Mouse (Mus musculus) left cerebral cortex, postnatal 4 days (tissue): ENCODE results near the gene Isg20. TPM values are rescaled to one million over a fixed set of nuclear protein-coding genes. Genes with fewer than 3 reads are reported as not detected.

Source experiments
- DNase-seq: peaks from one replicate; pipeline ENCODE4 v3.0.0-alpha.2; 2022
- intact Hi-C: fragments of 180-260 bp; cut with DNase I; formaldehyde crosslinking; loops from one replicate; pipeline ENCODE4 v1.15.1; 2025
- microRNA-seq: library from miRNA; unstranded; fragments of <30 nt; microRNA quantifications from one replicate; pipeline ENCODE4 v1.2.0, GENCODE M21; 2022
- total RNA-seq, 2 experiments: library from RNA; stranded (reverse); gene quantifications; 2 replicates each; pipeline ENCODE4 v1.2.3; 2021

Isg20 gene
- total RNA-seq, 2 experiments from 2014 or later = 0.74 TPM; not detected in 1

DNA sequence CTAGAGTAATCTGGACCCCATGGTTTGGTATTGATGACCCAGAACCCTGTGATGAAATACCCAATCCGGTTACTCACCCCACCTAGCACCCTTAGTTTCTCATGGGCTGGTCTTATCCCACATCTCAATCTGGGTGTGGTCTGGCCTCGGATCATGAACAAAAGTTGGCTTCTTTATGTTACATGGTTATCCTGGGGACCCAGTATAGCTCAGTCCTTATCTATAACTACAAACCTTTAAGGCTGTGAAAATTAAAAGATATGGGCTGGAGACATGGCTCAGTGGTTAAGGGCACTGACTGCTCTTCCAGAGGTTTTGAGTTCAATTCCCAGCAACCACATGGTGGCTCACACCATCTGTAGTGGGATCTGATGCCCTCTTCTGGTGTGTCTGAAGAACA, 29.3 kb downstream of the Isg20 start:
- intact Hi-C loops = no loop called here

DNA sequence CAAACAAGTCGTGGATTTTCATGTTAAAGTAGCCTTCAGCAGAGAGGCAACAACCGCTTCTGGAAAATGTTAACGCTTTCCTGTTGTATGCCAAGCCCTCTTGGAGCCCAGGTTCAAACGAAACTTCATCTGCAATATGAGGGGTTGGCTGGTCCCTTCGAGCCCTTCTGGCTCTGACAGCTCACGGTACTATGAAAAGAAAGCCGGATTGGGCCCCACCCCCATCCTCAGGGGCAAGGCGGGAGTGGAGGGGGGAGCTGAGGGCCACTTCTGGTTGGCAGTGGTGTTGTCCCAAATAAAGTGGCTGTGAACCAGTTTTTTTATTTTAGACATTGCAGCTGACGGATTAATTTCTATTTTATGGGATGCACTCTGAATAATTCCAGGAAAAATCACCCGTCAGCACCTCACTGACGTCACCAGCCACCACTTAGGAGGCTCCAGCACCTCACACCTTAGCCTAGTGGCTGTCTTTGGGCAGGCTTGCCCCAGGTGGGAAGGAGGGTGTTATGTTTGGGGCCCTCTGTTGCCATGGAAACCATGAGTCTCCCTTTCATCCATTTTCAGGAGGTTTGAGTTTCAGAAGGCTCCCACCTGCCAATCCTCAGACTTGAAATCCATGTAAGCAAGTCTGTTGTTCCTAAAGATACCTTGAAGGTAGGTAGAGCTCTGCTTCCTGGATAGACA, 40.8 kb downstream of the Isg20 start:
- DNase-seq = no peak
- intact Hi-C loops = no loop called here

More for the DNA sequence above, 29.3 kb downstream of the Isg20 start:
- DNase-seq = no peak

DNA sequence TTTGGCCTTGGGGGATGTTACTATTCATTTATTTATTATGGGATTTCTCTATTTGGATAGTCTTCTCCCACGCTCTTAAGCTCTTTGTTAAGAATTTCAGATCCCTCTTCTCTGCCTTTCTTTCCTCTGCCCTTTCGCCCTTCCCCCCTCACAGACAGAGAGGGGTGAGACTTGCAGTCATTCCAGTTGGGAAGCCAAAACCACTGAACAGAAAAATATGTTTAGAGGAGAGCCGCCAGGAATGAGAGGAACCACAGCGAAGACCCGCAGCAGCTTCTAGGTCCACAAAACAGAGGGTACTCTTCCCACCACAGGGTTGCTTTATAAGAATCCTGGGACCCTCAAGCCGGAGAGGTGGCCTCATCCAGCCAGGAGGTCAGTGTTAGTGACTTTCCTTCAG, 41.4 kb downstream of the Isg20 start:
- no peak for DNase-seq
- intact Hi-C loops = no loop called here

DNA sequence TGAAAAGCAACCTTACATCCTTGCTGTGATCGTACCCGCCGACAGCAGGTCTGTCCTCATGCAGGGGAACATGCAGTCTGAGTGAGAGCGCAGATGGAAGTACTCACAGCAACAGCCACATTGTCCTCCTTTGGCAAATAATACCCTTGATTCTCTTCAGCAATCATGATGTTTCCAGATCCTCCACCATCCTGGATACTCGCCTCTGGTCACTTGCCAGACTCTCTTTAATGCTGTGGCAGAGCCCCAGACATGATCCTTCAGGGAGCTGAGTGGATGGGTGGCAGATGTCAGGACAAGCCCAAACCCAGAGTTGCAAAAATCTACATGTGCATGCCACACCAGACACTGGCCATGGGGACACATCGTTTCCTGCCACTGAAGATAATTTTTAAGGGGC, 41.9 kb downstream of the Isg20 start:
- peak; percentile 72 for DNase-seq
- intact Hi-C loops = no loop called here

DNA sequence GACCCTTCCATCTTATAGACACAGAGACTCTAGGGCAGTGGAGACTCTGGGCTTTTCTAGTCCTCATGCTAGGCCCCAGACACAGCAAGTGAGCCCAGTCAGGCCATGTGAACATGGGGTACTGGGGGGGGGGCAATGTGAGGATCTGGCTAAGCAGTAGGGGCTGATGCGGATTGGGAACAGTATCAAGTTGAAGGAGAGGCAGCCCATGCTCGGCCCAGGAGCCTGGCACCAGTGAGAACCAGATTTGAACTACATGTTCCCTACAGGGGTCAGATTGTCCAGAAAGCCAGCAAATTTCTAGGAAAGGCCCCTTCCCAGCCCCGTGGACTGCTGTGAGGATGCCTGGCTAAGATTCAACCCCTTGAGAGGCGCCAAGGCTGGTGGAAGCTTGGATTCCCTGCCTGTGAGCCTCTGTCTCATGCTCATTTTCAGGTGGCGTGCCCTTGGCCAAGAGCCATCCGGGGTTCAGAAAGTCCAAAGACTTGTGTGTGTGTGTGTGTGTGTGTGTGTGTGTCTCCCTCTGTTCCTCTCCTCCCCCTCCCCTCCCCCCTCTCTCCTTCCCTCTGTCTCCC, 45.4 kb downstream of the Isg20 start:
- peak; percentile 87 for DNase-seq
- intact Hi-C loops = no loop called here

DNA sequence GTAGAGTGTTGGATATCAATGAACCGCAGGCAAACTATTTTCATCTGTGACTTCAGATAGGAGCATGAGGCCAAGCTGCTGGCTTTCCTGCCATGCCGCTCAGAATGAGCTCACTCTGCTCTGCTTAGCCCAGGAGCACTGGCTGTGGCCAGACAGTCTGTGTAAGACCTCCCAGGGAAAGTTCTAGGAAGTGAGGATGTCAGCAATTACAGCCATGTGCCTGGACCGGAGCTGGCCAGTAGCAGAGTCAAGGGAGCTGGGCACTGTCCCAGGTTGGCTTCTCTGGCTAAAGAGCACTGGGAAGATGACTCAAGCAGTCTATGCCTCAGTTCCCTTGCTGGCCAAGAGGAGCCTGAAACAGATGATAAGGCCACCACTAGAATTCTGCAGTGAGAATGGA, 50.7 kb downstream of the Isg20 start:
- DNase-seq = no peak
- intact Hi-C loops = no loop called here

Small RNA genes within 50 kb of the gene (microRNA-seq; reads per million reads assigned to microRNA genes)
- gene Mir7-2 = 325 reads per million, percentile 64 among the genes with 10 or more reads in this experiment

Other genes starting within 250 kb of the Isg20 start
- gene Ntrk3, start 175.4 kb upstream of the Isg20 start, total RNA-seq = 100 to 1,000 TPM; 130 to 143 TPM
- 10 to 100 TPM; 37.5 to 40.2 TPM for gene Mrps11, start 130.3 kb upstream of the Isg20 start, total RNA-seq
- 10 to 100 TPM; 23.2 to 24.6 TPM for gene Mrpl46, start 129.9 kb upstream of the Isg20 start, total RNA-seq
- 1 to 10 TPM; 8.2 to 8.4 TPM for gene Det1, start 66.2 kb upstream of the Isg20 start, total RNA-seq
- gene Aen, start 17.6 kb upstream of the Isg20 start, total RNA-seq = 10 to 100 TPM; 42.3 to 51.3 TPM
- gene Acan, start 140.1 kb downstream of the Isg20 start, total RNA-seq = 1 to 10 TPM; 2.2 to 2.5 TPM
- 1 to 10 TPM; 7.9 to 8.2 TPM for gene Hapln3, start 217.6 kb downstream of the Isg20 start, total RNA-seq
- gene Mfge8, start 235.6 kb downstream of the Isg20 start, total RNA-seq = 100 to 1,000 TPM; 136 to 148 TPM